Mouse (Mus musculus) intestine, embryonic 15.5 days (tissue): ENCODE results near the gene N4bp2l1. TPM values are rescaled to one million over a fixed set of nuclear protein-coding genes. Genes with fewer than 3 reads are reported as not detected.
"Not testable (repeated sequence)": the region's sequence is repeated elsewhere in the genome, so short reads cannot be mapped to it uniquely, and the experiment has no call there.

Source experiments
- ATAC-seq: fragments of 200-750 bp; cut with Nextera tagmentation; 2 replicates; pipeline ENCODE4 v1.8.0; 2017; ENCODE audit warnings: moderate TSS enrichment, moderate library complexity
- H3K27ac ChIP-seq: fragments of 300-500 bp; sonication (generic); 2 replicates; pipeline ENCODE4 v1.5.1; 2015; ENCODE audit warnings: mild to moderate bottlenecking, inconsistent platforms
- H3K27me3 ChIP-seq: fragments of 300-500 bp; sonication (generic); replicated peaks from 2 replicates; pipeline ENCODE4 v1.6.1; 2015; ENCODE audit warnings: inconsistent platforms
- H3K36me3 ChIP-seq: fragments of 300-500 bp; sonication (generic); 2 replicates; pipeline ENCODE4 v1.6.1; 2015; ENCODE audit warnings: inconsistent platforms
- H3K4me1 ChIP-seq: fragments of 300-500 bp; sonication (generic); replicated peaks from 2 replicates; pipeline ENCODE4 v1.6.1; 2015; ENCODE audit warnings: inconsistent platforms
- H3K4me2 ChIP-seq: fragments of 300-500 bp; sonication (generic); replicated peaks from 2 replicates; pipeline ENCODE4 v1.6.1; 2015; ENCODE audit warnings: mild to moderate bottlenecking, inconsistent platforms
- H3K4me3 ChIP-seq: fragments of 300-500 bp; sonication (generic); replicated peaks from 2 replicates; pipeline ENCODE4 v1.5.1; 2015; ENCODE audit warnings: inconsistent platforms
- H3K9ac ChIP-seq: fragments of 300-500 bp; sonication (generic); 2 replicates; pipeline ENCODE4 v1.6.1; 2015; ENCODE audit warnings: inconsistent platforms
- H3K9me3 ChIP-seq: fragments of 300-500 bp; sonication (generic); 2 replicates; pipeline ENCODE4 v1.6.1; 2016; ENCODE audit warnings: inconsistent platforms
- WGBS: fragments of 180-500 bp; shearing (Covaris S2); methylation state at CpG from one replicate; pipeline ENCODE4 v1.1.7; 2015; 5-methylcytosine and 5-hydroxymethylcytosine counted together
- polyA plus RNA-seq: library from polyadenylated mRNA; unstranded; fragments of >200 nt; fragmentation: Nextera tagmentation; extraction: Ambion mirVana; gene quantifications from 2 replicates; pipeline ENCODE4 v1.2.1, GENCODE M21; 2015

N4bp2l1 gene
- 4.6 and 4.9 TPM in 2 replicates for polyA plus RNA-seq

GRCm38 (mm10) chr5:150597088-150597487 lies at the start of gene N4bp2l1:
TSS of gene N4bp2l1 (minus strand) at chr5:150597188.
- Histone ChIP-seq H3K4me3 (no peak within 1 kb of the TSS), H3K27ac (no peak within 1 kb of the TSS), H3K27me3 (no peaks in the 10 kb centered on the region; the same call in 1 of the 2 replicates), H3K36me3 (no peaks in the 10 kb centered on the region), H3K4me1 (peaks cover 13% of the 10 kb centered on the region; the same call in 1 of the 2 replicates), H3K9ac (no peak within 1 kb of the TSS), H3K4me2 (no peak within 1 kb of the TSS), H3K9me3 (no peaks in the 10 kb centered on the region)
- ATAC-seq: no peak
- WGBS: 88% methylated on average over 7 of the region's 7 CpGs

GRCm38 (mm10) chr5:150644926-150645325 lies 47.9 kb upstream of the N4bp2l1 start:
- no peaks in the 10 kb centered on the region for H3K9me3 ChIP-seq
- no peaks in the 10 kb centered on the region for H3K27me3 ChIP-seq
- H3K4me2 ChIP-seq: no peak overlapping the region
- no peaks in the 10 kb centered on the region for H3K4me1 ChIP-seq
- no peak for ATAC-seq
- H3K27ac ChIP-seq: no peak overlapping the region
- H3K36me3 ChIP-seq: peaks cover 14% of the 10 kb centered on the region
- 93% methylated on average over 4 of the region's 4 CpGs for WGBS
- no peak overlapping the region for H3K9ac ChIP-seq
- H3K4me3 ChIP-seq: no peak overlapping the region

GRCm38 (mm10) chr5:150643390-150643789 lies 46.4 kb upstream of the N4bp2l1 start:
- not testable (repeated sequence) for H3K4me1 ChIP-seq, H3K4me3 ChIP-seq, H3K27me3 ChIP-seq, H3K27ac ChIP-seq, H3K9ac ChIP-seq, ATAC-seq, H3K4me2 ChIP-seq, H3K9me3 ChIP-seq
- H3K36me3 ChIP-seq: peaks cover 10% of the 10 kb centered on the region
- 94% methylated on average over 4 of the region's 4 CpGs for WGBS

- Histone ChIP-seq H3K4me3 (no peak overlapping the region), H3K27ac (no peak overlapping the region), H3K4me1 (no peaks in the 10 kb centered on the region), H3K4me2 (no peak overlapping the region), H3K9ac (no peak overlapping the region), H3K9me3 (no peaks in the 10 kb centered on the region), H3K27me3 (no peaks in the 10 kb centered on the region), H3K36me3 (peaks cover 9% of the 10 kb centered on the region)
- 89% methylated on average over 3 of the region's 3 CpGs for WGBS
- ATAC-seq: no peak
These were observed 44.5 kb upstream of the N4bp2l1 start for GRCm38 (mm10) chr5:150641440-150641839.

- no peak for ATAC-seq
- Histone ChIP-seq H3K36me3 (no peaks in the 10 kb centered on the region), H3K9me3 (no peaks in the 10 kb centered on the region), H3K4me3 (no peak overlapping the region), H3K4me2 (no peak overlapping the region), H3K27ac (no peak overlapping the region), H3K4me1 (no peaks in the 10 kb centered on the region), H3K27me3 (no peaks in the 10 kb centered on the region), H3K9ac (no peak overlapping the region)
- WGBS: 80% methylated on average over 2 of the region's 2 CpGs
These were observed 32.7 kb upstream of the N4bp2l1 start for GRCm38 (mm10) chr5:150629692-150630091.

- no peaks in the 10 kb centered on the region for H3K36me3 ChIP-seq
- no peaks in the 10 kb centered on the region for H3K27me3 ChIP-seq
- H3K4me3 ChIP-seq: no peak overlapping the region
- no peak for ATAC-seq
- H3K4me2 ChIP-seq: no peak overlapping the region
- no peak overlapping the region for H3K9ac ChIP-seq
- no peak overlapping the region for H3K27ac ChIP-seq
- no peaks in the 10 kb centered on the region for H3K9me3 ChIP-seq
- WGBS: 96% methylated on average over 1 of the region's 1 CpGs
- H3K4me1 ChIP-seq: no peaks in the 10 kb centered on the region
These were observed 32.3 kb upstream of the N4bp2l1 start for GRCm38 (mm10) chr5:150629272-150629671.

- WGBS: 50% methylated on average over 7 of the region's 7 CpGs
- no peak overlapping the region for H3K27ac ChIP-seq
- H3K36me3 ChIP-seq: no peaks in the 10 kb centered on the region
- no peak overlapping the region for H3K4me2 ChIP-seq
- no peaks in the 10 kb centered on the region for H3K9me3 ChIP-seq
- H3K9ac ChIP-seq: no peak overlapping the region
- ATAC-seq: peak; percentile 93
- H3K27me3 ChIP-seq: no peaks in the 10 kb centered on the region
- H3K4me3 ChIP-seq: no peak overlapping the region
- H3K4me1 ChIP-seq: no peaks in the 10 kb centered on the region
These were observed 28.5 kb upstream of the N4bp2l1 start for GRCm38 (mm10) chr5:150625528-150625927.

- Histone ChIP-seq H3K9me3 (no peaks in the 10 kb centered on the region), H3K9ac (no peak overlapping the region), H3K4me2 (no peak overlapping the region), H3K4me1 (no peaks in the 10 kb centered on the region), H3K27ac (no peak overlapping the region), H3K27me3 (no peaks in the 10 kb centered on the region), H3K36me3 (no peaks in the 10 kb centered on the region), H3K4me3 (no peak overlapping the region)
- ATAC-seq: no peak
- WGBS: 22% methylated on average over 1 of the region's 1 CpGs
These were observed 25.8 kb upstream of the N4bp2l1 start for GRCm38 (mm10) chr5:150622792-150623191.

GRCm38 (mm10) chr5:150621592-150621991 lies 24.6 kb upstream of the N4bp2l1 start:
- Histone ChIP-seq H3K9ac (no peak overlapping the region), H3K27me3 (no peaks in the 10 kb centered on the region), H3K36me3 (no peaks in the 10 kb centered on the region), H3K27ac (no peak overlapping the region), H3K9me3 (no peaks in the 10 kb centered on the region), H3K4me1 (no peaks in the 10 kb centered on the region), H3K4me2 (no peak overlapping the region), H3K4me3 (no peak overlapping the region)
- WGBS: 86% methylated on average over 3 of the region's 3 CpGs
- no peak for ATAC-seq

GRCm38 (mm10) chr5:150620588-150621135 lies 23.7 kb upstream of the N4bp2l1 start:
- Histone ChIP-seq H3K4me1 (no peaks in the 10 kb centered on the region), H3K4me2 (no peak overlapping the region), H3K36me3 (no peaks in the 10 kb centered on the region), H3K9me3 (no peaks in the 10 kb centered on the region), H3K9ac (no peak overlapping the region), H3K4me3 (no peak overlapping the region), H3K27me3 (no peaks in the 10 kb centered on the region), H3K27ac (no peak overlapping the region)
- ATAC-seq: no peak
- WGBS: 74% methylated on average over 7 of the region's 7 CpGs

GRCm38 (mm10) chr5:150618599-150619355 lies 21.8 kb upstream of the N4bp2l1 start:
- H3K36me3 ChIP-seq: no peaks in the 10 kb centered on the region
- no peaks in the 10 kb centered on the region for H3K9me3 ChIP-seq
- H3K27ac ChIP-seq: no peak overlapping the region
- H3K4me2 ChIP-seq: no peak overlapping the region
- WGBS: 88% methylated on average over 10 of the region's 10 CpGs
- no peaks in the 10 kb centered on the region for H3K27me3 ChIP-seq
- ATAC-seq: no peak
- no peak overlapping the region for H3K9ac ChIP-seq
- no peaks in the 10 kb centered on the region for H3K4me1 ChIP-seq
- no peak overlapping the region for H3K4me3 ChIP-seq

GRCm38 (mm10) chr5:150616731-150617130 lies 19.7 kb upstream of the N4bp2l1 start:
- Histone ChIP-seq H3K9me3 (no peaks in the 10 kb centered on the region), H3K27me3 (no peaks in the 10 kb centered on the region), H3K4me3 (no peak overlapping the region), H3K27ac (no peak overlapping the region), H3K4me2 (no peak overlapping the region), H3K9ac (no peak overlapping the region), H3K4me1 (no peaks in the 10 kb centered on the region), H3K36me3 (no peaks in the 10 kb centered on the region)
- WGBS: 65% methylated on average over 3 of the region's 3 CpGs
- no peak for ATAC-seq

GRCm38 (mm10) chr5:150616216-150616615 lies 19.2 kb upstream of the N4bp2l1 start:
- no peak for ATAC-seq
- Histone ChIP-seq H3K9me3 (no peaks in the 10 kb centered on the region), H3K4me3 (no peak overlapping the region), H3K9ac (no peak overlapping the region), H3K4me2 (no peak overlapping the region), H3K27me3 (no peaks in the 10 kb centered on the region), H3K36me3 (no peaks in the 10 kb centered on the region), H3K27ac (no peak overlapping the region), H3K4me1 (no peaks in the 10 kb centered on the region)
- WGBS: 79% methylated on average over 2 of the region's 2 CpGs
